Mouse (Mus musculus) limb, embryonic 12.5 days (tissue): ENCODE measurements around the gene Nid1. TPM values are rescaled to one million over a fixed set of nuclear protein-coding genes. Genes with fewer than 3 reads are reported as not detected.
"Not testable (repeated sequence)": the region's sequence is repeated elsewhere in the genome, so short reads cannot be mapped to it uniquely, and the experiment has no call there.

Source experiments
- ATAC-seq: fragments of 200-750 bp; cut with Nextera tagmentation; 2 replicates; pipeline ENCODE4 v1.8.0; 2017; ENCODE audit warnings: low read depth, moderate TSS enrichment; ENCODE audit not compliant: insufficient number of reproducible peaks, insufficient read depth, low FRiP score, low TSS enrichment
- H3K27ac ChIP-seq: fragments of 300-500 bp; sonication (generic); 2 replicates; pipeline ENCODE4 v1.5.1; 2016; ENCODE audit warnings: mild to moderate bottlenecking, moderate library complexity
- H3K27me3 ChIP-seq: fragments of 300-500 bp; sonication (generic); 2 replicates; pipeline ENCODE4 v1.6.1; 2016; ENCODE audit warnings: mild to moderate bottlenecking, moderate library complexity
- H3K36me3 ChIP-seq: fragments of 300-500 bp; sonication (generic); 2 replicates; pipeline ENCODE4 v1.6.1; 2016; ENCODE audit warnings: mild to moderate bottlenecking, moderate library complexity
- H3K4me1 ChIP-seq: fragments of 300-500 bp; sonication (generic); replicated peaks from 2 replicates; pipeline ENCODE4 v1.6.1; 2016
- H3K4me2 ChIP-seq: fragments of 300-500 bp; sonication (generic); 2 replicates; pipeline ENCODE4 v1.6.1; 2016; ENCODE audit warnings: mild to moderate bottlenecking, moderate library complexity
- H3K4me3 ChIP-seq: fragments of 300-500 bp; sonication (generic); replicated peaks from 2 replicates; pipeline ENCODE4 v1.5.1; 2016; ENCODE audit warnings: mild to moderate bottlenecking
- H3K9ac ChIP-seq: fragments of 300-500 bp; sonication (generic); replicated peaks from 2 replicates; pipeline ENCODE4 v1.6.1; 2016; ENCODE audit warnings: mild to moderate bottlenecking, moderate library complexity
- H3K9me3 ChIP-seq: fragments of 300-500 bp; sonication (generic); 2 replicates; pipeline ENCODE4 v1.6.1; 2016; ENCODE audit warnings: mild to moderate bottlenecking, moderate library complexity
- WGBS: fragments of 180-500 bp; shearing (Covaris S2); methylation state at CpG from one replicate; pipeline ENCODE4 v1.1.7; 2016; 5-methylcytosine and 5-hydroxymethylcytosine counted together
- polyA plus RNA-seq: library from polyadenylated mRNA; unstranded; fragments of >200 nt; fragmentation: Nextera tagmentation; extraction: Ambion mirVana; gene quantifications from 2 replicates; pipeline ENCODE4 v1.2.1, GENCODE M21; 2016

Nid1 gene
- polyA plus RNA-seq, 1 experiment from 2014 or later = 27.0 TPM

DNA sequence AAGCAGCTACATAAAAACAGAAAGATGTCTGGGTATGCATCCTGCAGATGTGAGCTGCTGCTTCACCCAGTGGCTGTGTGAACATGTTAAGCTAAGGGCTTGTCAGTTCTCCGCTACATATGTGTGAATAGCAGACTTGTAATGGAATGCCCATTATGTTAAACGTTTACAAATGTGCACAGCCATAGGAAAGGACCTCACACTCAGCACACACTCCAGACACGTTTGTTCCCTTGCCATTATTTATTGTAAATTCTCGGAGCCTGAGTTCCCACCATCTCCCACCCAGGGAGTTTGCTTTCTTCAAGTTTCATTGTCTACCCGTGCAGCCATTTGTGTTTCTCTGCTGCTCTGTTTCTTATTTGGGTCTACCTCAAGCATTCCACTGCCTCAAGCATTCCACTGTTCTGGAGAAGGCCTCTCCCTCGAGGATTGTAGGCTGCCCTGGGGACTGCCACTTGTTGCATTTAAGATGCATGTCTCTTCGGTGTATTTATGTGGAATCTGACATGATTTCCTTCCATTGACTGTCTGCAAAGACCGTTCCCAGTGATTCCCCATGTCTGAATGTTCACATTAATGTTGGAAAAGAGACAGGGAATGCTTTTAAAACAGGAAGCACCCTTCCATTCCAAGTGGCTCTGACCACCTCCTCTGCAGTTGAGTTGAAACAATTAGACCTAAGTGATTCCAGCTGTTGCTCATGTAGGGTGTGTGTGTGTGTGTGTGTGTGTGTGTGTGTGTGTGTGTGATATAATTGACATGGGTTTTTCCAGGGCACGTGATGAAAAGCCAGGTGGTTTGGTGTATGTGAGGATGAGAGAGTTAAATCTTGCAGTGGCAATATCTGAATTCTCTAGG lies 18.5 kb downstream of the Nid1 start:
- not testable (repeated sequence) for H3K9me3 ChIP-seq, H3K36me3 ChIP-seq, H3K4me3 ChIP-seq, H3K27me3 ChIP-seq, H3K4me1 ChIP-seq, H3K9ac ChIP-seq
- Histone ChIP-seq H3K27ac (peak overlapping the region; percentile 67; the same call in 1 of the 2 replicates), H3K4me2 (peak overlapping the region; percentile 17; the same call in 1 of the 2 replicates)
- 18% methylated on average over 9 of the region's 9 CpGs for WGBS
- peak; percentile 55; the same call in 1 of the 2 replicates for ATAC-seq

DNA sequence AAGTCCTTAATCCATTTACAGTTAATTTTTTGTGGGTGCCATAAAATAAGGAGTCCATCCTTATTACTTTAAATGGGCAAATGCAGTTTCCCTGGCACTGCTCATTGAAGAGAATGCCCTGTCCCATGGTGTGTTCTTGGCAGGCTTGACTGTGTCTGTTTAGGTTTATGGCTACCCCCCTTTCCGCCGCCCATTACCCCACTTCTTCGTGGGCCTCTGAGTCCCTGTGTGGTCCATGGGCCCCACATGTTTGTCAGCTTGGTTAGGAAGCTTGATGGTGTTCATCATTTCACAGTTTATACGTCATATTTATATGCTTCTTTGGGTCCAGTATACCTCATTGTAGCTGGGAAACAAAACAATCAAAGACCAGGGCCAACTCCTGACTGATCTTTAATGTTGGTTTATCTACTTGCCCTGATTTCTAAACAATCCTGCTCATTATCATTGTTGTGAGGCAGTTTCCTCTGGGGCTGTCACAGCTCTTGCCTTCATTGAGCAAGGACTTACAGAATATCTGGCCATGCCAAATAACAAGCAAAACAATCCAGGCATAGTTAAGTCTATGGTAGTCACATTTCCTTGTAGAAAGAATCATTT lies 20.9 kb downstream of the Nid1 start:
- H3K27ac ChIP-seq = no peak overlapping the region
- H3K4me2 ChIP-seq = no peak overlapping the region
- H3K9ac ChIP-seq = no peak overlapping the region
- no peak overlapping the region for H3K4me3 ChIP-seq
- peaks cover 5% of the 10 kb centered on the region; the same call in 1 of the 2 replicates for H3K4me1 ChIP-seq
- H3K36me3 ChIP-seq = no peaks in the 10 kb centered on the region
- no peaks in the 10 kb centered on the region for H3K27me3 ChIP-seq
- no peaks in the 10 kb centered on the region for H3K9me3 ChIP-seq
- no peak for ATAC-seq
- WGBS = 50% methylated on average over 4 of the region's 4 CpGs

DNA sequence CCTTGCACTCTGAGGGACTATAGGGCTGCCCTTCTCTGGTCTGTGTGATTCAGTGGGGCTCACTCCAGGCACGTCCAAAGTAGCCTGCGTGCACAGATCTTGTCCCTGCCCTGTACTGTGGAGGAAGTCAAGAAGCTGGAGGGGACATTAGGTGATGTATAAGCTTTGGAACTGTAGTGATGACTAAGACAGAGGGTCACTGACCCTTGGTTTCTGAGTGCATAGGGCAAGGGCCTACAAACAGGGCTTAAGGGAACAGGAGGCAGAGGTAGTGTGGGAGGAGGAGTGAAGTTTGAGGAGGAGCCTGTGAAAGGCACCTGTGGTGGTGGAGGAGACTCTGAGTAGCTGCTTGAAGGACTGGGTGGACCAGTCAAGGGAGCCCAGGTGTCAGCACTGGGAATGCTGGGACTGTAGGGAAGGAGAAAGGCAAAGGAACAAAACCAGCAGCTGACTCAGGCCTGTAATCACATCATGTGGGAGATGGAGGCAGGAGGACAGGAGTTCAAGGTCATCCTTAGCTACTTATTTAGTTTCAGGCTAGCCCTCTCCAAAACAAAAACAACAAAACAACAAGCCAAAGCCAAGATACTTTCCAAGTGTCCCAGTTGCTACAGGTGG lies 23.3 kb downstream of the Nid1 start:
- Histone ChIP-seq H3K4me1 (peaks cover 5% of the 10 kb centered on the region; the same call in 1 of the 2 replicates), H3K9me3 (no peaks in the 10 kb centered on the region), H3K36me3 (no peaks in the 10 kb centered on the region), H3K27ac (no peak overlapping the region), H3K4me2 (no peak overlapping the region), H3K27me3 (no peaks in the 10 kb centered on the region), H3K9ac (no peak overlapping the region), H3K4me3 (no peak overlapping the region)
- no peak for ATAC-seq
- 88% methylated on average over 2 of the region's 2 CpGs for WGBS

DNA sequence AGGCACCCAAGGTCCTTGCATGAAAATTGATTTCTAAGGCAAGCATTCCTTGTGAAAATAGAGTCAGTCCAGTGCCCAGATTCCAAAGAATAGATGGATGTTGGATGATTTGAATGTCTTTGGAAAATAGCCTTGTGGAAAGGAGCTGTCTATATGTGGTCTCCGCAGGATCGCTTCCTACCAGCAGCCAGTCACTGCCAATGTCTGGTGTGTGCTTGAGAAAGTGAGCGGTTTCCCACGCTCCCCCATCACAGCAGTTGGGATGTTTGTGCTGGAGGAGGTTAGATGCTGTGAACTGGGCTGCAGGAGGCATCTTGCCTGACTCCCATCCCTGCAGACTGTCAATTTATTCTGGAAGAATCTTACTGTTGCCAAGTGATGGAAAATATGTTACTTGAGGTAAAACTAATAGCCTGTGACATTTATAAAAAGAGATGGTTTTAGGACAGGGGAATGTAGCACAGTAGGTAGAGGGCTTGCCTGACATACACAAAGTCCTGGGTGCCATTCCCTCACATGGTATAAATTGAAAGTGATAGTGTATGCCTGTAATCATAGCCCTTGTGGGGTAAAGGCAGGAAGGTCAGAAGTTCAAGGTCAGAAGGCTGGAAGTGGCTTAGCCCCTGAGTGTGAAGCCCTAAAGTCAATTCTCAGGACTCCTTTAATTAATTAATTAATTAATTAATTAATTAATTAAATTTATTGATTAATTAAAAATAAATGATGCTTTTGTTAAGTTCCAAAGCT lies 24.3 kb downstream of the Nid1 start:
- no peaks in the 10 kb centered on the region for H3K36me3 ChIP-seq
- H3K9ac ChIP-seq = no peak overlapping the region
- no peaks in the 10 kb centered on the region for H3K9me3 ChIP-seq
- ATAC-seq = no peak; the same call in 1 of the 2 replicates
- H3K27ac ChIP-seq = no peak overlapping the region
- H3K27me3 ChIP-seq = no peaks in the 10 kb centered on the region
- peaks cover 3% of the 10 kb centered on the region; the same call in 1 of the 2 replicates for H3K4me1 ChIP-seq
- no peak overlapping the region for H3K4me2 ChIP-seq
- WGBS = 92% methylated on average over 4 of the region's 4 CpGs
- no peak overlapping the region for H3K4me3 ChIP-seq

DNA sequence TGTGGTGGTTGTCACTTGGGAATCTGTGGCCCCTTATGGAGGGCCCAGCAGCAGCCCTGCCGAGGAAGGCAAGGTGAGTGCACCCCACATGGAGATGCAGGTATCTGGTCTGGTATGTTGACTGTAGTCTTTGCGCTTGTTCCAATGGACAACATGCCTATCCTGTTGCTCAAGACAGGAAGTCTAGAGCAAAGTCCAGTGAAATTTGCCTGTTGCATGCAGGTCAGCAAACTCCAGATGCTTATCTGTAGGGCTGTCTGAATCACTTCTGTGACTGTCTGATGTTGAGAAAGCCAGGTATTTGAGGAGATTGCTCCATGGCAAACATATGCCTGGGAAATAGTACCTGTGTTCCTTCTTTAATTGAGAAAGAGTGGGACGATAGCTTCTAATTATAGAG lies 26.6 kb downstream of the Nid1 start:
- Histone ChIP-seq H3K9ac (no peak overlapping the region), H3K4me1 (no peaks in the 10 kb centered on the region), H3K27me3 (no peaks in the 10 kb centered on the region), H3K4me3 (no peak overlapping the region), H3K36me3 (0 out of 2 replicates have a peak, but pooled peaks cover 8% of the 10 kb centered on the region), H3K9me3 (no peaks in the 10 kb centered on the region), H3K27ac (no peak overlapping the region), H3K4me2 (no peak overlapping the region)
- 91% methylated on average over 3 of the region's 3 CpGs for WGBS
- ATAC-seq = no peak

DNA sequence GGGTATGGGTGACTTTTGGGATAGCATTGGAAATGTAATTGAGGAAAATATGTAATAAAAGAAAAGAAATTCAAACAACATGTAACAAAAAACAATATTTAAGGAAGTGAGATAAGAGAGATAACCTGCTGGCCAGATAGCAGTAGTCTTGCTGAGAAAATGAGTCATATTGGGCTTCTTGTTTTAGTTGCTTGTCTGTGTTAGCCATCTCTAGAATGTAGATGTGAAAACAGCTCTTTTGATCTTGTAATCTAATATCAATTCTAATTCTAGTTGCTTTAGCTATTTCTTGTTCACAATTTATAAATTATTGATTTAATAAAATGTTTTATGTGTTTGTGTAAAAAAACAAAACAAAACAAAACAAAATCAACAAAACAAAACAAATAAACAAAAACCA lies 29.9 kb downstream of the Nid1 start:
- H3K4me1 ChIP-seq, H3K9me3 ChIP-seq, H3K36me3 ChIP-seq, H3K4me2 ChIP-seq, H3K9ac ChIP-seq, H3K27ac ChIP-seq, H3K27me3 ChIP-seq, H3K4me3 ChIP-seq, ATAC-seq: not testable (repeated sequence)

DNA sequence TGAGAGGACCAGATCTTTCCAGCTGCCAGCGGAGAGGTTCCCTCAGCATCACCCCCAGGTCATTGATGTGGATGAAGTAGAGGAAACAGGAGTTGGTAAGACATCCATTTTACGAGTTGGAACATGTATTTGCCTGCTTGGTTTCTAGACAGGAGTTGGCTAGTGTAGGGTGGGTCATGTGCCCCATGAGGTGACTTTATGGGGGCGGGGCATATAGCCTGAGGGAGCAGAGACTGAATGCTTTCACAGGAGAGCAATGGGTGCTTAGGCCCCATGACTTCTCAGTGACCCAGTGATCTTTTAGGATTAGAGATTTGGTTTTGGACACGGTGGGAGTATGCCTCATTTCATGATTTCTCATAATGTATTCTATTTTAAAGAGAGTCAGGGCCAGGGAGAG lies 31.2 kb downstream of the Nid1 start:
- H3K27me3 ChIP-seq = no peaks in the 10 kb centered on the region
- no peak overlapping the region for H3K4me3 ChIP-seq
- ATAC-seq = no peak

DNA sequence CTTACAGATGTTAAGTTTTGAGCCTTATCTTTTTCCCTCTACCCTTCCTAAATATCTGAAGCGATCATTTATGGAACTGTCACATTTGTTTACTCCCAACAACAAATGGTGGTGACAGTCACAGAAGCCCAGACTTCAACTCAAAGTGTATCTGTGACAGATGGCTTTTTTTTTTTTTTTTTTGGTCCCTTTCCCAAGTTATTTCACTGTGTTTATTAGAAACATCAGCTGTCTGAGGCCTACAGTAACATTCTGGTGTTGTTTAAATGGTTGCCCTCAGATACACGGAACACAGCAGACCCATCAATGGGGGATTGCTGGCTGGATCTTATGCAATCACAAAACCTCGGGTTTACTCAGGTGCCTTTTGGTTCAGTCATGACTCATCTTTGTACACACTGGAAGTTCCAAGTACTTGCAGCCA lies 34.0 kb downstream of the Nid1 start:
- no peak overlapping the region for H3K4me2 ChIP-seq
- no peaks in the 10 kb centered on the region for H3K27me3 ChIP-seq
- H3K27ac ChIP-seq = no peak overlapping the region
- H3K36me3 ChIP-seq = peaks cover 9% of the 10 kb centered on the region; the same call in 1 of the 2 replicates
- H3K9ac ChIP-seq = no peak overlapping the region
- H3K4me3 ChIP-seq = no peak overlapping the region
- WGBS = 67% methylated on average over 3 of the region's 3 CpGs
- no peaks in the 10 kb centered on the region for H3K9me3 ChIP-seq
- H3K4me1 ChIP-seq = 0 out of 2 replicates have a peak, but pooled peaks cover 2% of the 10 kb centered on the region
- no peak for ATAC-seq

More for the DNA sequence above, 31.2 kb downstream of the Nid1 start:
- Histone ChIP-seq H3K27ac (no peak overlapping the region), H3K4me1 (no peaks in the 10 kb centered on the region), H3K9me3 (no peaks in the 10 kb centered on the region), H3K9ac (no peak overlapping the region), H3K4me2 (no peak overlapping the region), H3K36me3 (0 out of 2 replicates have a peak, but pooled peaks cover 8% of the 10 kb centered on the region)
- WGBS = 88% methylated on average over 4 of the region's 4 CpGs

DNA sequence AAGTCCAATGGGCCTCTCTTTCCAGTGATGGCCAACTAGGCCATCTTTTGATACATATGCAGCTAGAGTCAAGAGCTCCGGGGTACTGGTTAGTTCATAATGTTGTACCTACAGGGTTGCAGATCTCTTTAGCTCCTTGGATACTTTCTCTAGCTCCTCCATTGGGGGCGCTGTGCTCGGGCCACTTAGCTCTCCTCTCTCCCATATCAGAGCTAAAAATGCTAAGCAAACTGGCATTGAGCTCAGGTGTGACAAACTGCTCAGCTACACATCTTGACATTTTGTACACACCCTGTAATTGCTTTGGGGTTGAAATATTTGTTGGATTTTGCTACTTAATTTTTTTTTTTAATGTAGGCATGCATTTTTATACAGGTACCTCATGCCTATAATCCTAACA lies 37.1 kb downstream of the Nid1 start:
- H3K4me2 ChIP-seq, H3K4me3 ChIP-seq, H3K9me3 ChIP-seq, H3K4me1 ChIP-seq, H3K27ac ChIP-seq, H3K27me3 ChIP-seq, H3K9ac ChIP-seq, ATAC-seq: not testable (repeated sequence)
- WGBS = 63% methylated on average over 3 of the region's 3 CpGs
- peaks cover 13% of the 10 kb centered on the region; the same call in 1 of the 2 replicates for H3K36me3 ChIP-seq

DNA sequence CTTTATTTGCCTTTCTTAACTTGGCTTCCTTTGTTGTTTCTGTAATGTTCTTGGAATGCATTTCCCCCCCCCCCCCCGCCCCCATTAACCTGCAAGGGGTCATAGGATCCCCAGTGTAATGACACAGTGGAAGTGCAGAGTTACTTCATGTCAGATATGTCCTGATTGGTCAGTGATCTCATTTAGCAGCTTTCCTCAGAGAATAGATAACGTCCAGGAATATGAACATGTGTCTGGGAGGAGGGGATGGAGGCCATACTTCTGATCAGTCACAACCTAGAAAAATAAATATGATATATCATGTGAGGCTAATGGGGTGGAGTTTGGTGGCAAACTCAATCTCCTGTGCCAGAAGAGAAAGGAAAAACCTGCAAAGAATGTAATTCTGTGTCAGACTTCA lies 37.6 kb downstream of the Nid1 start:
- ATAC-seq = no peak
- 58% methylated on average over 2 of the region's 2 CpGs for WGBS

More for the DNA sequence above, 37.6 kb downstream of the Nid1 start:
- H3K9ac ChIP-seq = no peak overlapping the region
- no peak overlapping the region for H3K4me3 ChIP-seq
- H3K36me3 ChIP-seq = peaks cover 13% of the 10 kb centered on the region; the same call in 1 of the 2 replicates
- no peak overlapping the region for H3K4me2 ChIP-seq
- H3K9me3 ChIP-seq = no peaks in the 10 kb centered on the region
- H3K27me3 ChIP-seq = no peaks in the 10 kb centered on the region
- 0 out of 2 replicates have a peak, but pooled peaks cover 2% of the 10 kb centered on the region for H3K4me1 ChIP-seq
- H3K27ac ChIP-seq = no peak overlapping the region
